Mouse (Mus musculus) embryonic facial prominence, embryonic 10.5 days (tissue): Measurements from ENCODE around the gene Btbd6. TPM values are rescaled to one million over a fixed set of nuclear protein-coding genes. Genes with fewer than 3 reads are reported as not detected.

Source experiments
- DNase-seq: peaks from one replicate; pipeline ENCODE4 v3.0.0-alpha.2; 2017; ENCODE audit warnings: low spot score
- H3K27ac ChIP-seq: fragments of 300-500 bp; sonication (generic); replicated peaks from 2 replicates; pipeline ENCODE4 v1.5.1; 2016; ENCODE audit warnings: mild to moderate bottlenecking
- H3K27me3 ChIP-seq: fragments of 300-500 bp; sonication (generic); replicated peaks from 2 replicates; pipeline ENCODE4 v1.6.1; 2016; ENCODE audit warnings: low read depth, mild to moderate bottlenecking; ENCODE audit not compliant: poor library complexity, severe bottlenecking
- H3K36me3 ChIP-seq: fragments of 300-500 bp; sonication (generic); replicated peaks from 2 replicates; pipeline ENCODE4 v1.6.1; 2016; ENCODE audit warnings: mild to moderate bottlenecking, moderate library complexity
- H3K4me1 ChIP-seq: fragments of 300-500 bp; sonication (generic); 2 replicates; pipeline ENCODE4 v1.6.1; 2016
- H3K4me3 ChIP-seq: fragments of 300-500 bp; sonication (generic); 2 replicates; pipeline ENCODE4 v1.5.1; 2016; ENCODE audit warnings: mild to moderate bottlenecking, moderate library complexity
- H3K9me3 ChIP-seq: fragments of 300-500 bp; sonication (generic); 2 replicates; pipeline ENCODE4 v1.6.1; 2016; ENCODE audit warnings: mild to moderate bottlenecking
- WGBS: fragments of 180-500 bp; shearing (Covaris S2); methylation state at CpG from one replicate; pipeline ENCODE4 v1.1.7; 2016; 5-methylcytosine and 5-hydroxymethylcytosine counted together
- polyA plus RNA-seq: library from polyadenylated mRNA; unstranded; fragments of >200 nt; fragmentation: Nextera tagmentation; extraction: Ambion mirVana; gene quantifications from 2 replicates; pipeline ENCODE4 v1.2.1, GENCODE M21; 2016

Btbd6 gene
- polyA plus RNA-seq, 1 experiment from 2014 or later = 23.0 TPM

- WGBS = 2% methylated on average over 57 of the region's 58 CpGs
These were observed 34.2 kb upstream of the Btbd6 start, which contains the start of gene Nudt14 for GRCm38 (mm10) chr12:112941776-112942713. Nudt14 (minus strand) TSS chr12:112942124.

DNA sequence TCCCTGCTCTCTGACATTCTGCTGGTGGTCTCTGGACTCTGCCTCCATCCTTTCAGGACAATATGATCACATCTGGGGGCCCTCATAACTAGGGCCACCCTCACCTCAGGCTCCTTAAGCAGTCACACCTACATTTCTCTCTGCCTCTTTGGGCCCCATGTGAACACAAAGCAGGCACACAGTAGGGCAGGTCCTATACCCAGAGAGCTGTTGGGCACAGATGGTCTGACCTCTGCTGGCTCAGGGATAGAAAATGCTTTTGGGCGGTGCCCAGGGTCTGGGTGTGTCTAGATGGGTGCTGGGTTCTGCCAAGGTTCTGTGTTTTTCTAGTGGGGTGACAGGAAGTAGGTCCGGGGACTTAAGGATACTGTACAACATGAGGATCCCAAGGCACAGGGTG, 32.6 kb upstream of the Btbd6 start:
- Histone ChIP-seq H3K36me3 (no peaks in the 10 kb centered on the region), H3K27ac (no peak overlapping the region), H3K27me3 (peaks cover 17% of the 10 kb centered on the region; the same call in 1 of the 2 replicates), H3K9me3 (no peaks in the 10 kb centered on the region), H3K4me1 (peaks cover 53% of the 10 kb centered on the region), H3K4me3 (no peak overlapping the region)
- DNase-seq = no peak
- 81% methylated on average over 2 of the region's 2 CpGs for WGBS

More at GRCm38 (mm10) chr12:112941776-112942713, 34.2 kb upstream of the Btbd6 start, which contains the start of gene Nudt14:
- Histone ChIP-seq H3K9me3 (no peaks in the 10 kb centered on the region), H3K36me3 (no peaks in the 10 kb centered on the region), H3K27me3 (peaks cover 17% of the 10 kb centered on the region; the same call in 1 of the 2 replicates), H3K27ac (peak within 1 kb of the TSS; percentile 97), H3K4me1 (peaks cover 54% of the 10 kb centered on the region), H3K4me3 (peak within 1 kb of the TSS; percentile 87)
- DNase-seq = peak; percentile 88

- peaks cover 52% of the 10 kb centered on the region for H3K4me1 ChIP-seq
- 26% methylated on average over 4 of the region's 4 CpGs for whole genome bisulfite sequencing
- no peaks in the 10 kb centered on the region for H3K9me3 ChIP-seq
- H3K36me3 ChIP-seq = no peaks in the 10 kb centered on the region
- peaks cover 14% of the 10 kb centered on the region; the same call in 1 of the 2 replicates for H3K27me3 ChIP-seq
- 0 out of 2 replicates have a peak overlapping the region, but pooled peaks have one; percentile 27 for H3K27ac ChIP-seq
- peak; percentile 36 for DNase-seq
- no peak overlapping the region for H3K4me3 ChIP-seq
These were observed 29.0 kb upstream of the Btbd6 start for GRCm38 (mm10) chr12:112947307-112947706.

DNA sequence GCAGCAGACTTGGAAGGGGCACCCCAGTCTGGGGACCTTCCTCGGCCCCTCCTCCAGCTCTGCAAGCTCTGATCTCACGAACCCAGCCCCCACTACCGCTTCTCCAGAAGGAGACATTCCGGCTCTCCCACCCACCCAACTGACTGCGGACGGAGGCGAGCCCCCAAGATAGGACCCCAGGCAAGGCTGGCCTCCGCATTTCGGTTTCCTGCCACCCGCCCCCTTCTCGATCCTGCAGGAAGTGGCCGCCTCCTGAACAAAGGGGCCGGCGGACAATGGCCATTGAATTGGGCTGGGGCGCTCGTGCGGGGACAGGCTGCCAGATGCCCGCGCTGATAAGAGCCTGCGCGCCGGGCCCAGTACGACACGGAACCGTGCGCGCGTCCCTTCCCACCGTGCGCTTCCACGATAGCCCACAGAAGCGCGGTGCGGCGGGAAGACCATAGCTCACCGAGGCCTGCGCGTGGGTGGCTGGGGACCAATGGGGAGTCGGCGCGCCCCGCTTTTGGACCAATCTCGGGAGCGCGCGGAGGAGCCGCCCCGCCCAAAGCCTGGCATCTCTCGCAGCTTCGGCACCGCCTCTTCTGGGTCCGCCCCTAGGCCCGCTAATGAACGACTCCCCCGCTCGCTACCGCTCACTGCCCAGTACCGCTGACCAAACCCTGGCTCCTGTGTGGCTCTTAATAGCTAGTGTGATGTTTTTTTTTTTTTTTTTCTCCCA, 26.1 kb upstream of the Btbd6 start:
- H3K4me3 ChIP-seq = peak overlapping the region; percentile 74
- peak overlapping the region; percentile 97 for H3K27ac ChIP-seq
- peaks cover 7% of the 10 kb centered on the region; the same call in 1 of the 2 replicates for H3K27me3 ChIP-seq
- H3K36me3 ChIP-seq = no peaks in the 10 kb centered on the region
- H3K4me1 ChIP-seq = peaks cover 54% of the 10 kb centered on the region
- under 1% methylated on average over 58 of the region's 58 CpGs for WGBS
- H3K9me3 ChIP-seq = no peaks in the 10 kb centered on the region
- DNase-seq = peak; percentile 93

DNA sequence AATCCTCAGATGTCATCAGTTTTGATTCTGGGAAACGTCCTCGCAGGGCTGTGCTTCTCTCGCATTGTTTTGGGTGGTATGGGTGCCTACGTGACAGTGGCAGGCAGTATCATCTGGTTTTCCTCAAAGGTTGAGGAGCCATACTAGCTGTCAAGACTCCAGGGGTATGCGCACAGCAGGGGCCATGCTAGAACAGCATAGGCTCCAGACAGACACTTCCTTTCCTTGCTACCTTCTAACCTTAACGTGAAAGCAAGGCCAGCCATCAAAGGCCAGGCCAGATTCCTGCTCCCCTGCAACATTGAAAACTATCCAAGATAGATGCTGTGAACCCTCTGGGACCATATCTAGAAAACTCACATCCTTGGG, 25.5 kb upstream of the Btbd6 start:
- DNase-seq = peak; percentile 39
- Histone ChIP-seq H3K36me3 (no peaks in the 10 kb centered on the region), H3K9me3 (no peaks in the 10 kb centered on the region), H3K27ac (peak overlapping the region; percentile 97), H3K4me3 (peak overlapping the region; percentile 74), H3K27me3 (peaks cover 7% of the 10 kb centered on the region; the same call in 1 of the 2 replicates), H3K4me1 (peaks cover 54% of the 10 kb centered on the region)
- 10% methylated on average over 6 of the region's 6 CpGs for WGBS

GRCm38 (mm10) chr12:112951150-112951842, 25.0 kb upstream of the Btbd6 start:
- peaks cover 7% of the 10 kb centered on the region; the same call in 1 of the 2 replicates for H3K27me3 ChIP-seq
- H3K4me1 ChIP-seq = peaks cover 54% of the 10 kb centered on the region

GRCm38 (mm10) chr12:112952433-112952832, 23.8 kb upstream of the Btbd6 start:
- Histone ChIP-seq H3K4me1 (peaks cover 49% of the 10 kb centered on the region), H3K4me3 (no peak overlapping the region), H3K27ac (0 out of 2 replicates have a peak overlapping the region, but pooled peaks have one; percentile 14), H3K36me3 (peaks cover 8% of the 10 kb centered on the region), H3K9me3 (no peaks in the 10 kb centered on the region), H3K27me3 (peaks cover 7% of the 10 kb centered on the region; the same call in 1 of the 2 replicates)
- DNase-seq = no peak
- 78% methylated on average over 8 of the region's 8 CpGs for WGBS

More at GRCm38 (mm10) chr12:112951150-112951842, 25.0 kb upstream of the Btbd6 start:
- Histone ChIP-seq H3K36me3 (0 out of 2 replicates have a peak, but pooled peaks cover under 1% of the 10 kb centered on the region), H3K27ac (peak overlapping the region; percentile 97), H3K4me3 (peak overlapping the region; percentile 74; the same call in 1 of the 2 replicates), H3K9me3 (no peaks in the 10 kb centered on the region)
- no peak for DNase-seq
- 25% methylated on average over 7 of the region's 7 CpGs for WGBS

GRCm38 (mm10) chr12:112952926-112953565, 23.2 kb upstream of the Btbd6 start:
- 77% methylated on average over 3 of the region's 3 CpGs for WGBS
- H3K9me3 ChIP-seq = no peaks in the 10 kb centered on the region
- H3K4me3 ChIP-seq = no peak overlapping the region
- 0 out of 2 replicates have a peak overlapping the region, but pooled peaks have one; percentile 14 for H3K27ac ChIP-seq
- DNase-seq = no peak
- H3K27me3 ChIP-seq = peaks cover 7% of the 10 kb centered on the region; the same call in 1 of the 2 replicates
- peaks cover 14% of the 10 kb centered on the region for H3K36me3 ChIP-seq
- H3K4me1 ChIP-seq = peaks cover 43% of the 10 kb centered on the region

GRCm38 (mm10) chr12:112955800-112956199, 20.5 kb upstream of the Btbd6 start:
- Histone ChIP-seq H3K4me3 (no peak overlapping the region), H3K4me1 (peaks cover 18% of the 10 kb centered on the region), H3K27me3 (peaks cover 7% of the 10 kb centered on the region; the same call in 1 of the 2 replicates), H3K9me3 (no peaks in the 10 kb centered on the region), H3K27ac (no peak overlapping the region), H3K36me3 (peaks cover 41% of the 10 kb centered on the region)
- DNase-seq = peak; percentile 77
- WGBS = 35% methylated on average over 4 of the region's 4 CpGs

- H3K36me3 ChIP-seq = peaks cover 66% of the 10 kb centered on the region
These were observed 18.0 kb upstream of the Btbd6 start for GRCm38 (mm10) chr12:112958303-112958702.

DNA sequence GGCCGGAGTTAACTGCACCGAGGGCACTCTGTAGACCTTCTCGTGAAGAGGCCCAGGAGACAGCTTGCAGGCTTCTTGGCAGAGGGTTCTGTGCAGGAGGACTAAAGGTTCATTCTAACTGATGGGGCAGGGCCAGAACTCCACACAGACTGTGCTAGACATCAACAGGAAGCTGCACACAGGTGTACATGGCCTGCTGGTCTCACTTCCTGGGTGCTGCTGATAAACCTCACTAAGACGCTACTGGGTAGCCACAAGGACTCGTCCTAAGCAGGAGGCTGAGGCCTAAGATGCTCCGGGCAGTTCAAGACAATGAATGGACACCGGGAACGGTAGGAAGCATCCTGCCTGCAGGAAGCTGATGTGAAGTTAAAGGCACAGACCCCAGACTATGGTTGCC, 16.9 kb upstream of the Btbd6 start:
- Histone ChIP-seq H3K36me3 (peaks cover 77% of the 10 kb centered on the region), H3K27ac (no peak overlapping the region), H3K4me3 (no peak overlapping the region), H3K9me3 (no peaks in the 10 kb centered on the region), H3K4me1 (no peaks in the 10 kb centered on the region), H3K27me3 (no peaks in the 10 kb centered on the region)
- 84% methylated on average over 8 of the region's 8 CpGs for WGBS
- no peak for DNase-seq

More at GRCm38 (mm10) chr12:112958303-112958702, 18.0 kb upstream of the Btbd6 start:
- Histone ChIP-seq H3K27me3 (no peaks in the 10 kb centered on the region), H3K27ac (no peak overlapping the region), H3K4me1 (no peaks in the 10 kb centered on the region), H3K4me3 (no peak overlapping the region), H3K9me3 (no peaks in the 10 kb centered on the region)
- WGBS = 41% methylated on average over 4 of the region's 4 CpGs
- DNase-seq = peak; percentile 66
